Mouse (Mus musculus) Patski (cell line): ENCODE data around the gene Atp5d. TPM values are rescaled to one million over a fixed set of nuclear protein-coding genes. Genes with fewer than 3 reads are reported as not detected.

ENCODE experiments used
- ATAC-seq: fragments of 100-300 bp; one replicate; pipeline ENCODE4 v1.8.0; 2021
- CTCF ChIA-PET: fragments of 350-600 bp; sonication (Branson Sonifier 250); formaldehyde crosslinking; loops from one replicate; lab custom pipeline; 2022; ENCODE audit warnings: inconsistent platforms; lab: Charles Lee
- POLR2A ChIA-PET: fragments of 350-600 bp; sonication (Branson Sonifier 250); formaldehyde crosslinking; loops from one replicate; lab custom pipeline; 2022; ENCODE audit warnings: antibody characterized with exemption, inconsistent platforms; lab: Charles Lee
- DNase-seq: peaks from one replicate; pipeline ENCODE4 v3.0.0-alpha.2; 2011; ENCODE audit warnings: low read depth, low spot score
- H3K27me3 ChIP-seq: fragments of 371-371 bp; one replicate; pipeline ENCODE4 v1.5.1; 2021
- CTCF ChIP-seq: fragments of 100-300 bp; IDR thresholded peaks from one replicate; pipeline ENCODE4 v1.5.1; 2021
- in situ Hi-C: fragments of 300-500 bp; cut with MboI; formaldehyde crosslinking; loops from 3 replicates; pipeline ENCODE4 v1.11.1; 2018; ENCODE audit warnings: low pct_unique_long_range_greater_than_20kb, mixed read lengths
- polyA plus RNA-seq: library from polyadenylated mRNA; unstranded; gene quantifications from one replicate; pipeline ENCODE4 v1.2.3, GENCODE M21; 2021

Gene Atp5d
- polyA plus RNA-seq, 1 experiment from 2014 or later, result 475 TPM

DNA sequence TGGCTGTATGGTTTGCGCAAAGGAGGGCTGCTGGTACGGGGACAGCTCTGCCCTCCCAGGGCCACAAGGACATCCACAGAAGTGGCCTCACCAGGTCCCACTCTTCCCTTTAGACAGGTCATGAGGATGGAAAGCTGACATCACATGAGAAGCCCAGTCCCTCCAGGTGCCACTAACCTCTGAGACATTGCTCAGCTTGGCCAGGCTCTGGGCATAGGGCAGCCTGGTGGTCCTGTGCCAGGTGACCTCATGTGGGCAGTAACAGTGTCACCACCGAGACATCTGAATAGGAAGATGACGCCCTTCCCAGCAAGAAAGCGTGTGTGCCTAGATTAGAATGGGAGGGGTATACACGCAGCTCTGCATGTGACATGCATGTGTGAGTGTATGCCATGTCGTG lies 44.1 kb downstream of the Atp5d start:
- H3K27me3 ChIP-seq, result no peaks in the 10 kb centered on the region
- ChIA-PET POLR2A (no interaction called here), CTCF (no interaction called here)
- in situ Hi-C loops, result no loop called here
- ATAC-seq (no peak), DNase-seq (no peak)
- TF ChIP-seq CTCF, result no peak

DNA sequence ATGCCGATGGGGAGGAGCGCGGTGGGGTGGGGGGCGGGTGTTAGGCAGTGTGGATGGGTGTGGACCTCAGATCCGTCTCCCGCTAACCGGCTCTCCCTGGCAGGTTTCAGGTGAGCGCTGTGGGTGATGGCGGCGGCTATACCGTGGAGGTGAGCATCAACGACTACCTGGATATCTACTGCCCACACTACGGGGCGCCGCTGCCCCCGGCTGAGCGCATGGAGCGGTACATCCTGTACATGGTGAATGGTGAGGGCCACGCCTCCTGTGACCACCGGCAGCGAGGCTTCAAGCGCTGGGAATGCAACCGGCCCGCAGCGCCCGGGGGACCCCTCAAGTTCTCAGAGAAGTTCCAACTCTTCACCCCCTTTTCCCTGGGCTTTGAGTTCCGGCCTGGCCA lies 48.2 kb downstream of the Atp5d start:
- ATAC-seq (no peak), DNase-seq (no peak)
- no peak for TF ChIP-seq CTCF
- ChIA-PET CTCF (no interaction called here), POLR2A (no interaction called here)
- H3K27me3 ChIP-seq, result peaks cover 12% of the 10 kb centered on the region
- in situ Hi-C loops, result no loop called here

DNA sequence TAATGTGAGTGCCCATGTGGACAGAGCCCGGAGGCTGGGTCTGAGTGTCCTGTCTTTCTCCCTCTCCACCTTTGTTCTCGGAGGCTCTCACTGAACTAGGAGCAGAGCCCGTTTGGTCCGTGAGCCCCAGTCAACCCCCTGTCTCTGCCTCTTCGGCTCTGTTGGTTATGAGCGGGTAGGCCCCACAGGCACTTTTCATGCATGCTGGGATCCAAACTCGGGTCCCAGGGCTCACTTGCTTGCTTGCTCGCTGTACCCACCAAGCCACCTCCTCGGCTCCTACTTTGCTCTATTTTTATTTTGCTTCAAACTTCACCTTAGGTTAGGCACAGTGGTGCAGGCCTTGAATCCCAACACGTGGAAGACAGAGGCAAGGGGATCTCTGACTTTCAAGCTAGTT lies 49.3 kb downstream of the Atp5d start:
- ChIA-PET CTCF (interaction anchor here (1.0 kb wide), 1 partner anchor 20 kb away, joined by 3 read pairs; no protein-coding TSS in a partner anchor), POLR2A (no interaction called here)
- peaks cover 12% of the 10 kb centered on the region for H3K27me3 ChIP-seq
- no peak for TF ChIP-seq CTCF
- ATAC-seq, result no peak
- no peak for DNase-seq
- in situ Hi-C loops, result no loop called here

DNA sequence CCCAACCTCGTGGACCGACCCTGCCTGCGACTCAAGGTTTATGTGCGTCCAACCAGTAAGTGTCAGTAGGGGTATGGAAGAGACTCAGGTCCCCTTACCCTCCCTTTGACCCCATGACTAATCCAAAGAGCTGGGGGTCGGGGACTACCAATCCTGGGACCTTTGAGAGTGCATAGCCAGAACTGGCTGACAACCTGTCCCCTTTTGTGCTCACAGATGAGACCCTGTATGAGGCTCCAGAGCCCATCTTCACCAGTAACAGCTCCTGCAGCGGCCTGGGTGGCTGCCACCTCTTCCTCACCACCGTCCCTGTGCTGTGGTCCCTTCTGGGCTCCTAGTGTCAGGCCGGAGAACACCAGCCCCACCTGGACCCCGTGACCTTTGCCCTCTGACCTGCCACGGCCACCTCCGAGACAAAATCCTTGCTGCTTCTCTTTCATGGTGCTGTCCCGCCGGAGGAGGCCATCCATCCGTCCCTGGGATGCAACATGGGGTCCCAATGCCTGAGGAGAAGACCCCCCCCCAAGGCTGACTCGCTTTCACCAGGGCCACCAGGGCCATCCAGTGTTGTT lies 50.1 kb downstream of the Atp5d start:
- no peak for DNase-seq
- in situ Hi-C loops, result no loop called here
- POLR2A ChIA-PET, result no interaction called here
- no peak for TF ChIP-seq CTCF
- CTCF ChIA-PET, result interaction anchor here (1.0 kb wide), 1 partner anchor 19 kb away, joined by 3 read pairs; no protein-coding TSS in a partner anchor
- no peak for ATAC-seq
- H3K27me3 ChIP-seq, result peaks cover 12% of the 10 kb centered on the region

DNA sequence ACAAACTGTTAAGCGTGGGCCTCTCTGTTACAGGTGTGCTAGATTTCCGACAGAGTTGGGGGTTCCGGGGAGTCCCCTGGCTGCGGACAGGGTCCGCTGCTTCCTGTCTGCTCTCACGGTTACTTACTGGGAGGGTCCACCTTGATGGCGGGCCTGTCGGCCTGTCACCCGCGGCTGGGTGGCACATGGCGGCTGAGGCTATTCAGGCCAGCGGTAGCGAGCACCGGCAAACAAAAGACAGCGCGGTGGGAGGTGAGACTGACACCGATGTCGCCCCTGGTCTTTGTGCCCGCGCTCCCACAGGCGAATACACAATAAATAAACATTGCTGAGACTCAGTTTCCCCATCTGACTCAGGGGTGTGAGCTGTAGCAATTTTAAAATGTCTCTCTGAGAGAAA lies 51.6 kb downstream of the Atp5d start:
- in situ Hi-C loops, result no loop called here
- ChIA-PET CTCF (no interaction called here), POLR2A (no interaction called here)
- ATAC-seq, result no peak
- DNase-seq, result no peak
- peaks cover 12% of the 10 kb centered on the region for H3K27me3 ChIP-seq
- TF ChIP-seq CTCF, result no peak

DNA sequence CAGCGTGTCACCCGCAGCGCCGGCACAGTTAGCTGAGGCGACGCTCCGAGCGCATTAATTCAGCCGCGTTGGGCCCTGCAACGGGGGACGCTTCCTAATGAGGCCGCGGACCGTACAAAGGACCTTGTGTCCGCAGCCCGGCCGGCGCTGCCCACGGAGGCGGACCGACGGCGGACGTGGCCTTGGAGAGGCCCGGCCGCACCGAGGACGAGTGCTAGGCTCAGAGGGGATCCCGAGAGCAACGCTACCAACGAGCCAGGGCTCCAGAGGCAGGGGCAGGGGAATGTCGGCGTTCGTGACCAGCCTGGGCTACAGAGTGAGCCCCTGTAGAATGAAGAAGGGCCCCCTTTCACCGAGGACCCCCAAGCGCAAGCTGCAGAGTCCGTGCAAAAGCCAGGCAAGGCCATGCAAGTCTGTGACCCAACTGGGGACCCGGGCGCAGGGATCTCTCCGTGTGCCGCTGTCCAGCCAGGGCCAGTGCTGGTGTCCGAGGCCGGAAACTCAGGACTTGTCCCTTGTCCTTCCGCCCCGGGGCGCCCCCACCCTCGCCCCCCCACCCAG lies 52.1 kb downstream of the Atp5d start:
- DNase-seq (no peak), ATAC-seq (peak; percentile 14)
- TF ChIP-seq CTCF, result no peak
- in situ Hi-C loops, result no loop called here
- H3K27me3 ChIP-seq, result peaks cover 12% of the 10 kb centered on the region
- ChIA-PET POLR2A (interaction anchor here (1.2 kb wide), 1 partner anchor 15 kb away, joined by 4 read pairs; no protein-coding TSS in a partner anchor), CTCF (no interaction called here)

DNA sequence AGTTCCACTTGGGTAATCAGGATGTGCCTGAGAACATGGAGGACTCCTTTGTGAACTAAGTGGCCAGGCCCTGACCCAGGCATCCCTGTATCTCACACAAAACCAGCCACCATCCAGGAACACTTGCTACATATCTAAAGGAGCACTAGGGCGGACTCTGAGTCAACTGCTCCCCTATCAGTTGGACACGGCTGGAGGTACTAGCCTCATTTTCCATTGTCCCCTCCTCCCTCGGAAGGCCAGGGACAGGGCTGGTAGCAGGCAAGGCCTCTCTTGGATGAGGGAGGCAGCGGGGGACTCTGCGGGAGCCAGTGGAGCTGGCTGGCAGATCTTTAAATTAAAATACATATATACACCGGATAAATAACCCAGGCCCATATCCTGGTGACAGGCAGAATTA lies 55.5 kb downstream of the Atp5d start:
- H3K27me3 ChIP-seq, result peaks cover 12% of the 10 kb centered on the region
- in situ Hi-C loops, result no loop called here
- no peak for DNase-seq
- ChIA-PET CTCF (no interaction called here), POLR2A (no interaction called here)
- no peak for TF ChIP-seq CTCF
- ATAC-seq, result no peak

DNA sequence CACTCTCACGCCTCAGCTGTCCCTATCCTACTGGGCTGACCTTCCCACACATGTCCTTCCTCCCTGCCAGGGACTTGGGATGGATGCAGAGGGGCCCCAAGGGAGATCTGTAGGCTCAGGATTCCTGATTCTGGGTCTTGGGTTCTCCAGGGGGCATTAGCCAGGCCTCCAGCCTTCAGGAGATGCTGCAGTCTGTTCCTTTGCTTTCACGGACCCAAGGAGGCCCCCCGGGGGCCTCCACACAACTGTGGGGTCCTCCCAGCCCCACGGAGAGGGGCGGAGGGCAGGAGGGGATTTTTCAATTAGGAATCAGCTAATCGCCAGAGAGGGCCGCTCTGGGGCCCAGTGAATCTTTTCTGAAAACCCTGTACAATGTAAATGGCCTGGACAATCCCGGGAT lies 56.0 kb downstream of the Atp5d start:
- in situ Hi-C loops, result no loop called here
- no peak for TF ChIP-seq CTCF
- CTCF ChIA-PET, result no interaction called here
- POLR2A ChIA-PET, result no interaction called here
- ATAC-seq (no peak), DNase-seq (no peak)
- H3K27me3 ChIP-seq, result peaks cover 12% of the 10 kb centered on the region

Other genes with a start within 250 kb of the Atp5d start
- gene Cfd, start 247.8 kb upstream of the Atp5d start, polyA plus RNA-seq, result not detected
- 27.1 TPM for gene Med16, start 229.7 kb upstream of the Atp5d start, polyA plus RNA-seq
- not detected for gene Gm26602, start 227.8 kb upstream of the Atp5d start, polyA plus RNA-seq
- 2.1 TPM for gene Kiss1r, start 221.7 kb upstream of the Atp5d start, polyA plus RNA-seq
- gene R3hdm4, start 217.4 kb upstream of the Atp5d start, polyA plus RNA-seq, result 101 TPM
- 5.9 TPM for gene Arid3a, start 211.6 kb upstream of the Atp5d start, polyA plus RNA-seq
- gene Wdr18, start 178.5 kb upstream of the Atp5d start, polyA plus RNA-seq, result 45.4 TPM
- 0.54 TPM for gene Grin3b, start 167.9 kb upstream of the Atp5d start, polyA plus RNA-seq
- gene Tmem259, start 154.3 kb upstream of the Atp5d start, polyA plus RNA-seq, result 145 TPM
- gene Cnn2, start 150.0 kb upstream of the Atp5d start, polyA plus RNA-seq, result 393 TPM
- gene Abca7, start 142.1 kb upstream of the Atp5d start, polyA plus RNA-seq, result 19.9 TPM
- 0.85 TPM for gene Arhgap45, start 122.0 kb upstream of the Atp5d start, polyA plus RNA-seq
- 146 TPM for gene Polr2e, start 98.8 kb upstream of the Atp5d start, polyA plus RNA-seq
- 916 TPM for gene Gpx4, start 91.5 kb upstream of the Atp5d start, polyA plus RNA-seq
- gene Sbno2, start 33.1 kb upstream of the Atp5d start, polyA plus RNA-seq, result 181 TPM
- gene Stk11, start 22.8 kb upstream of the Atp5d start, polyA plus RNA-seq, result 140 TPM
- gene Cbarp, start 2.2 kb downstream of the Atp5d start, polyA plus RNA-seq, result 30.0 TPM
- gene Midn, start 9.6 kb downstream of the Atp5d start, polyA plus RNA-seq, result 116 TPM
- 62.1 TPM for gene Cirbp, start 27.4 kb downstream of the Atp5d start, polyA plus RNA-seq
- 7.9 TPM for gene 1600002K03Rik, start 34.3 kb downstream of the Atp5d start, polyA plus RNA-seq
- gene Efna2, start 40.9 kb downstream of the Atp5d start, polyA plus RNA-seq, result 1.1 TPM
- gene Mum1, start 87.8 kb downstream of the Atp5d start, polyA plus RNA-seq, result 41.4 TPM
- 182 TPM for gene Ndufs7, start 110.5 kb downstream of the Atp5d start, polyA plus RNA-seq
- 8.2 TPM for gene Gamt, start 122.4 kb downstream of the Atp5d start, polyA plus RNA-seq
- 157 TPM for gene Dazap1, start 122.9 kb downstream of the Atp5d start, polyA plus RNA-seq
- gene Rps15, start 153.8 kb downstream of the Atp5d start, polyA plus RNA-seq, result 1,353 TPM
- gene Apc2, start 157.3 kb downstream of the Atp5d start, polyA plus RNA-seq, result 0.14 TPM
- 34.7 TPM for gene 2310011J03Rik, start 181.9 kb downstream of the Atp5d start, polyA plus RNA-seq
- 6.2 TPM for gene Pcsk4, start 190.9 kb downstream of the Atp5d start, polyA plus RNA-seq
- 6.9 TPM for gene Reep6, start 191.3 kb downstream of the Atp5d start, polyA plus RNA-seq
- 1.2 TPM for gene Adamtsl5, start 209.8 kb downstream of the Atp5d start, polyA plus RNA-seq
- 0.62 TPM for gene Plk5, start 217.8 kb downstream of the Atp5d start, polyA plus RNA-seq
- gene Mex3d, start 249.0 kb downstream of the Atp5d start, polyA plus RNA-seq, result 30.6 TPM